Mouse (Mus musculus) heart, postnatal 4 days (tissue): ENCODE data around the gene Cdk2ap2. TPM values are rescaled to one million over a fixed set of nuclear protein-coding genes. Genes with fewer than 3 reads are reported as not detected.
A peak's percentile ranks its signal among the peaks of the same experiment; 100 is the strongest.
"Not testable (repeated sequence)": the region's sequence is repeated elsewhere in the genome, so short reads cannot be mapped to it uniquely, and the experiment has no call there.

ENCODE experiments used
- DNase-seq: peaks from one replicate; pipeline ENCODE4 v3.0.0; 2021
- total RNA-seq, 2 experiments: library from RNA; stranded (reverse); gene quantifications; 2 replicates each; pipeline ENCODE4 v1.2.3; 2021

The Cdk2ap2 gene
- total RNA-seq, 2 experiments from 2014 or later = 22.4 to 23.6 TPM

DNA sequence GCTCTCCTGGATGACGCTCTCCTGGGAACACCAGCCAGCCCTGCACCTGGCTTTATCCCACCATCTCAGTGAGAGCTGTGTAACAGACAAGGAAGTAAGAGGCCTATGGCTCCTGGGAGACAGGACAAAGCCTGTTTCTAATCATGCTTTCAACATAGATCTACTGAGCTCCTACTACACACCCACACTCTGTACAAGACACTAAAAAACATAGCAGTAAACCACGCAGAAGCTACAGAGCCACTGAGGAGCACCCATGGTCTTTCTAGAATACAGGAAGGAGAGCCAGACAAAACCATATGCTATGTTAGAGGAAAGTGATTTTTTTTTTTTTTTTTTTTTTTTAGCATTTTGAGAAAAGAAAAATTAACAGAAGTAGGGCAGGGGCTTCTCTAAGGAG, 21.4 kb downstream of the Cdk2ap2 start:
- no peak for DNase-seq

DNA sequence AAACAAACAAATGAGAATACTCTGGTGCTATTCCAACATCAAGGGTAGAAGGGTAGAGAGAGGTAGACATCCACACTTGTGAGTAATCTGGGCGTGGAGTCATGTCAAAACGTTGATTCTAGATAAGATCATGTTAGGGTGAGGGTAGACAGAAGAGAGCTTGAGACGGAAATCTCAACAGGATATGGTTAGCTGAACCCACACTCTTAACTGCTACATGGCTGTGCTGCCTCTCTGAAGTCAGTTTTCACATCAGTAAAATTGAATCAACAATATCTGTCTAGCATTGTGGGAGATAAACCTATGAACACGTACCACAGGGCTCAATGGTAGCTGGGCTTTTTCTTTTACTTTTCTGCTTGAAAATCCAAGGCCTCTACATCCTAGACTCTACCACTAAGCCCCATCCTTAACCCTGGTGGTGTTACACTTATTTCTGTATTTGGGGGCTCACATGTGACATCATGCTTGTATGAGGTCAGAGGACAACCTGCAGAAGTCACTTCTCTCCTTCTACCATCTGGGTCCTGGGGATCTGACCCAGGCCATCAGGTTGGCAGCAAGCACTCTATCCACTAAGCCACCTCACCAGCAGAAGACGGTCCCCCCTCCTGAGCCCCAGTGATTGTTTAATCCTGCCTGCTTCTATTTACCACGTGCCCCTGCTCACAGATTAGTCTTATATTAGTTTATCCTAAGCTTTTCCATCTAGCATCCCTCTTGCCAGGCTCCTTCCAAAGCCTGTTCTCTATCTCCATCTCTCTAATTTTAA, 22.9 kb downstream of the Cdk2ap2 start:
- DNase-seq = no peak

DNA sequence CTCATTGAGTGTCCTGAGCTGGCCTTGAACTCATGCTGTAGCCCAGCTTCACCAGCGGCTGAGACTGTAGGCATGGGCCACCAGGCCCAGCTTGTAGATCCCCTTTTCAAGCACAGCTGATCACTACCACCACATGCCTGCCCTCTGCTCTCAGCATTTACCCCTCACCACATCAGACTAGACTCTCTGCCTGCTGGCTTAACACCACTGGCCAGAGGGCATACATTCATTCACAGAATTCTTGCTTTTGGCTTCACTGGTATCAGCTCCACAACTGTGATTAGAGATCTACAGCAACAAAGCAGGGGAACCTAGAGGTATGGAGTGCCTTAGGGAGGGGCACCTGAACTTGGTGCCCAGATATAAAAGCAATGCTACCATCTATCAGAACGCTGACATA, 23.5 kb downstream of the Cdk2ap2 start:
- no peak for DNase-seq

DNA sequence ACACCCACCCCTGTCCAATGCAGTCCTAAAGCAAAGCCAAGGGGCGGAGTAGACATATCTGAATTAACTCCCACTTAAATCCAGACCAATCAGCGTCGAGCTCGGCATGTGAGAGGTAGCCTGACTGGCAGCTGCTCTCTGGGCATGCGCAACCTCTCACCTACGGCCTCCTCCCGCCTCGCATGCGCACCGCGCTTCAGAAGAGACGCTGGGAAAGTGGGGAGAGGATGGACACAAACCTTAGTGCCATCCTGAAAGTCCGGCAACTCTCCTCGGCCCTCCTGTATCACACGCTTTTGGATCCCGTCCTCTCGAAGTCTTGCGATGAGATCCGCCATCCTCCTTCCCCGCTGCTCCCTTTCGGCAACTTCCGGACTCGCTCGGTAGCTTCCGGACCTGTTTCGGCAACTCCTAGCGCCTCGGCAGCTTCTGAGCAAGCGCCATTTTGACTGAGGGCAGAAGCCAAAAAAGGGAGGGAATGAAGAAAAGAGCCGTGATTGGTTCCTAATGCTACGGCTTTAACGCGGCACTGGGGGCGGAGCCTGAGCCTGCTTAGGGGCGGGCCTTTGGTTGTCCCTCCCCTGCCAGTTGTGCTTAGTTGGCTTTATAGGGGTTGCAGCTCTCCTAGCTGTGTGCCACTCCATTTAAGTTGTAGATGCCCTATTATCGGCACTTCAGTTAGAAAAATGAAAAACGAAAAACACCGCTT, 24.3 kb downstream of the Cdk2ap2 start:
- DNase-seq = peak; percentile 99

DNA sequence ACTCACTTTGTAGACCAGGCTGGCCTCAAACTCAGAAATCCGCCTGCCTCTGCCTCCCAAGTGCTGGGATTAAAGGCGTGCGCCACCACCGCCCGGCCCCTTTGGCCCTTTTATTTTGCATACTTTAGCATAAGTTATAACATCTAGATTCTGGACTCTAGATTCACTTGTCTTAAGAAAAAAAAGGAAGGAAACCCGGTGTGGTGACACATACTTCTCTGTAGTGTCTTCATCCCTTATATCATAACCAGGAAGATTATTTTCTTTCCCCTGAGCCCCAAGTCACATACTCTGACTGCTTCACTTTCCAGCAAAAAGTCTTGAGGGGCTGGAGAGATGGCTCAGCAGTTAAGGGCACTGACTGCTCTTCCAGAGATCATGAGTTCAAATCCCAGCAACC, 24.9 kb downstream of the Cdk2ap2 start:
- DNase-seq = not testable (repeated sequence)

DNA sequence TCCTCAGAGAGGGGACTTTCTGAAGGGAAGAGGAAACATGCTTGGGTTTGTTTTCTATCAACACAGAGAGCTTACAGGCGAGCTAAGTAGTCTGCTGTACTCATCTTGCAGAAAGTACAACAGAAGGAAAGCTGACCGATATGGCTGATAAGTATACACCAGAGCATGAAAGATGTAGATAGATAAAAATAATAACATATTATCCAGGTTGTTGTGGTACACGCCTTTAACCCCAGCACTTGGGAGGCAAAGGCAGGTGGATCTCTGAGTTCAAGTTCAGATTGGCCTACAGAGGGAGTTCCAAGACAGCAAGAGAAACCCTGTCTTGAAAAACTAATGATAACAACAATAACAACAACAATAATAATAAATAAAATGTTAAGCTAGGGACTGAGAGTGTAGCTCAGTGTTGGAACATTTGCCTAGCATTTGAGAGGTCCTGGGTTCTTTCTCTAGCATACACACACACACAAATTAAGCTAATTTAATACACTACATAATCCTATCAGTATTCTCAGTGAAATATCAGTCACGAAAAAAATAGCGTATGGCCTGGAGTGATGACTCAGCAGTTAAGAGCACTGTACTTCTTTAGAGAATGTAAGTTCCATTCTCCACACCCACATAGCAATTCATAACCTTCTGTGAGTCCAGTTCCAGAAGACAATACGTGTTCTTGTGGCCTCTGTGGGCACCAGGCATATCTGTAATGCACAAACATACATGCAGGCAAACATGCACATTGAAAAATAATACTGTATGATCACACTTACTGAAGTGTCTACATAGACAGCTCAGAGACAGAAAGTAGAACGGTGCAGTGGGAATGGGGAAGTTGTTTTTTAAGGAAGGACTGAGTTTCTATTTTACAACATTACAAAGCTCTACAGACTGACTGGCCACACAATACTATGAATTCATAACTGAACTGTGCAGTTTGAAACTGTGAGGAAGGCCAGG, 25.7 kb downstream of the Cdk2ap2 start:
- DNase-seq = no peak

DNA sequence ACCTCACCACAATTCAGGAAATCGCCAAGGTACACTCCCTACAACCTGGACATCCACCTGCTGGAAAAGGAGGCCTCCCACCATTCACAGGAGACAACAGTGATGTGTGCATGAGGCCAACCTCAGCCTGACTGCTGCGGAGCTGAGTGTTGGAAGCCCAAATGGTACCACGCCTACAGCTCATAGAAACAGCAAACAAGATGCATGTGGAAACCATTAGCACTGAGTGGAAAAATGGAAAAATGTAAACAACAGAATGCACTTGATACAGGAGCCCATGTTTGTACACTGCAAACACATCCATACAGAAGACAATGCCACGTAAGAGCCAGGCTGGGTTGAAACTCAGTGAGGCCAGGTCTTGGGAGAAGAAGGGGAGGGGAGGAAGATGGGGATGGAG, 27.4 kb downstream of the Cdk2ap2 start:
- no peak for DNase-seq

DNA sequence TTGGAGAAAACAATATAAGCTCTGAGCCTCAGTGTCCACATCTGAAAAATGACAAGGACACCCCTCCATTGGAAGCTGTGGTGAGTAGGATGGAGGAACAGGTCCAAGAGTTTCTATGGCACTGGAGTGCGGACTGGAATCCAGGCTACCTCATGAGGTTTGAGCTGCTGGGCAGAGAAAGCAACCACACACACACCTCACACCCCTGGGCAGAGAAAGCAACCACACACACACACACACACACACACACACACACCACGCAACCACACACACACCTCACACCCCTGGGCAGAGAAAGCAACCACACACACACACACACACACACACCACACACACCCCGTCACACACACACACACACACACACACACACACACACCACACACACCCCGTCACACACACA, 28.3 kb downstream of the Cdk2ap2 start:
- not testable (repeated sequence) for DNase-seq

DNA sequence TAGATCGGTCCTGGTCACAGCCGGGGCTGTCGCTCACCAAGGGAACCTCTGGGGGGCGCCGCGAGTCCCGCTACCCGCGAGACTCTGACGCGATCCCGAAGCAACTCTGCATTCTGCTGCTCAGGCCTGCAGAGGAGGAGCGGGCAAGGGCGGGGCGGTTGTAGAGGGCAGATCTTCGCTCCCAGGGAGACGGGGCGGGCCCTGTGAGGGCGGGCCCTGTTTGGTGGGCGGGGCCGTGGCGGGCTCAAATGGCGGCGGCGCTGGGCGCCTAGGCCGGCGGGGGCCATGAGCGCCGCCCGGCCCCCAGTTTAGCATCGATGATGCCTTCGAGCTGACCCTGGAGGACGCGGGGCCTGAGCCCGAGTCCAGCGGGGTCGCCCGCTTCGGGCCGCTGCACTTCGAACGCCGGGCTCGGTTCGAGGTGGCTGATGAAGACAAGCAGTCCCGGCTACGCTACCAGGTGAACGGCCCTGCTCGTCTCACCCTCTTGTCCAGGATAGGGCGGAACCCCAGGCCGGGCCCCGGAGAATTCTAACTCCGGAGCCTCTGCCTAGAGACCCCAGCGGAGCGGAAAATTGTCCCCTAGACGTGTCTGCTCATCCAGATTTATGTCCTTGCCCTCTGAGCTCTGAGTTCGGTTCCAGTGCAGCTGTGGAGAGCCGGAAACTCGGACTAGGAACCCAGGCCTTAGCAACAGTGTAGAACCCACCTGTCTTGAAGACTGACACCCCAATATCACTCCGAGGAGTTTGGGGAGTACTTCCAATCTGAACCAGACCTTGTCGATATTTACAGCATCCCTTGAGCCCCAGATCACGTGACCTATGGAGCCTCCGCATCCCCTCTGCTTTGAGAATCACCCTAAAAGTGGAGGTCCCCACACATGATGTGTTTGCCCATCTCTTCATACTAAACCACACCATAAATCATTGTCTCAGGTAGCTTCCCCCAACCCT, 29.0 kb downstream of the Cdk2ap2 start, which contains the start of gene Aip:
TSS of gene Aip (minus strand) at position 118 of the 956 bp plus-strand sequence.
- DNase-seq = peak; percentile 99

DNA sequence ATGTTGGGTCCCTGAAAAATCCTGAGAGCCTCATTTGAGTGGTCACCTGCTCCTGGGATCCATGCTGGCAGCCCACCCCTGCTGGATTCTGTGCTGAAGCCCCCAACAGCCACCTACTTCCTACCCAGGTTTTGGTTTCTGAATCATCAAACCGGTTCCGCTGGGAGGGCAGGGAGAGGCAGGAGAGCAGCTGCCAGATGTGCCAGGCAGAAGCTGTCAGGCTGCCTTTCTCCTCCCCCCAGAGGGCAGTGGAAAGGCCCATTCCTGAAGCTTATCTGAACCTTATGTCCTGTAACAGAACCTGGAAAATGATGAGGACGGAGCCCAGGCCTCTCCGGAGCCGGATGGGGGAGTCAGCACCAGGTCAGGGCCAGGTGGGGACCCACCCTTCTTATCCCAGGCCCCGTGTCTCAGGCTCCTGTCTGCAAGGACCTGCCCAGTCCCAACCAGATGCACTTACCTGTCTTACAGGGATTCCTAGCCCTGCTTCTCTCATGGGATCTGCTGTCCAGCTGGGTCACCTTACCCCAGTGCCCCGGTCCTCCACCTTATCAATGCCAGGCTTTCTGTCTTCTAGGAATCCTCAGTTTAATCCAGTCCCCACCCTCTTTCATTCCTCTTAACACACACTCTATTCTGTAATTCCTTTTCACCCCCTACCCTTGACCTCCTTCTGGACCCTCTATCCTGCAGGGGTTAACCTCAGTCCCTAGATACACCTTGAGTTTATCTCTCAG, 29.9 kb downstream of the Cdk2ap2 start:
- DNase-seq = no peak

DNA sequence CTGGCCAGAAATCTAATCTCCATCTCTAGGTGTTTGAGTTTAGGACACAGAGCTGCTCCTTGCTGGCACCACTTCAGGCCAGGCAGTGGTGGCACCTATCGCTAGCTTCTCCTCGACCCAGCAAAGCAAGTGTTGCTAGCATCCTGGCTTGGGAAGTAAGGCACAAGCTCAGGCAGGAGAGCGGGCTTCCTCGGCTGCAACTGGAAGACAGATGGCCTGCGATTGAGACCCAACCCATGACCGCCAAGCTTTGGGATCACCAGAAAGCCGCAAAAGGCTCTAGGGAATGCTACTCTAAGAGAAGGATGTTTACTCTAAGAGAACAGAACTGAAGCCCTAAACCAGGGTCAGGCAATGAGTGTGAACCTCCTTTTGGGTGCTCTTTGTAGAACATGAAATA, 32.5 kb downstream of the Cdk2ap2 start:
- DNase-seq = no peak

DNA sequence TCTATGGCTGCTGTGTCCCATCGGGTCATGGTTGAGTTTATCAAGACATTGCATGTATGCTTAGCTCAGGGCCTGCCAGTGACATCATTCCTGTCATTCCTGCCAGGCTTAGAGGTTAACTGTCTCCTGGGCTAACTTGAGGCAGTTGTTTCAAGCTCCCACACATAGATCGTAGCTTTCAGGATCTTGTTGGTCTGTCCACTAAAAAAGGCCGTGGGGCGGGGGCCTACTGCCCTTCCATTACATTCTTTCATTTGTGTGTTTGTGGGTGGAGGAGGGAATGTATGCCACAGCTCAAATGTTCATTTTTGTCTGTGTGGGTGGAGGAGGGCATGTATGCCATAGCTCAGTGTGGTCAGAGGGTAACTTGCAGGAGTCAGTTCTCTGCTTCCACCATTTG, 33.1 kb downstream of the Cdk2ap2 start:
- no peak for DNase-seq

DNA sequence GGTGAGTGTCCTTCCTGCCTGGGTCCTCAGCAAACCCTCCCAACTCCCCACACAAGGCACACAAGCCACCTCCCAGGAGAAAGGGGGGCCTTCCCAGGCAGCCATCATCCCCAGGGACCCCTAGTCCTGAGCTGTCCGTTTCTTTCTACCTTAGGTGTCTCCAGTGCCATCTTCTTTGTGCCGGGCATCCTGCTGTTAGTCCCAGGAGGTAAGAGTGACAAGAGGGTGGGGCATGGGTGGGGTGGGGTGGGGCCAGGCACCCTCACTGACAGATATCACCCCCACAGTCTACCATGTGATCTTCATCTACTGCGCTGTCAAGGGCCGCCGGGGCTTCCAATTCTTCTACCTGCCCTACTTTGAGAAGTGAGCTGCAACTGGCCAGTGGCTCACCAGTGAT, 34.1 kb downstream of the Cdk2ap2 start:
- DNase-seq = no peak

DNA sequence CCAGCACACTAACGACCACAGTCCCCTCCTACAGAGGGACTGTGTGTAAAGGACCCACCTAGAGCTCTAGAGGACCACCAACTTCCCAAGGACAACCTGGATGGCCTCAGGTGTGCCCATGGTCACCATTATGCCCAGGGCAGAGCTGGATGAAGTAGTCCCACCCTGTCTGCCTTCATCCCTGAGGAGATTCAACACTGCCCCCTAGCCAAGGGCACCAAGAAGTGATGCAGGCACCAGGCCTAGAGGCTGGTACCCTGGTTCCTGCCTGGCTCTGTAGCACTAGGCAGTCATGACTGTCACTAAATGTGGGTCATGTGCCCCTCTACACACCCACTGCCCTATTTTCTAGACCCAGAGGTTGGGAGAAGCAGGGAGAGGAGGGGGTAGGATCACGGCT, 34.8 kb downstream of the Cdk2ap2 start:
- no peak for DNase-seq

DNA sequence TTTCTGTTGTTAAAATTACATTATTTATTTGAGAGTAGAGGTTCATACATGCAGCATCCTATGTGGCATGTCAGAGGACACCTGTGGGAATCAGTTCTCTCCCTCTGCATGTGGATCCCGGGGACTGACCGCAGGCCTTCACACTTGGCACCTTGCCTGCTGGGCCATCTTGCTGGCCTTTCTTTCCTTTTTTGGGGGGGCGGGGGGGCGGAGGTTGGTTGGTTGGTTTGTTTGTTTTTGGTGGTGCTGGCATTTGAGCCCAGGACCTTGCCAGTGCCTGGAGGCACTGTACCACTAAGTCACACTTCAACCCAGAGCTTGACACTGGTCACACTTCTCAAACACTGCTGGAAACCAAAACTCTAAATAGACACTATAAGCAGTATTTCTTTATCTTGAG, 37.4 kb downstream of the Cdk2ap2 start:
- no peak for DNase-seq

DNA sequence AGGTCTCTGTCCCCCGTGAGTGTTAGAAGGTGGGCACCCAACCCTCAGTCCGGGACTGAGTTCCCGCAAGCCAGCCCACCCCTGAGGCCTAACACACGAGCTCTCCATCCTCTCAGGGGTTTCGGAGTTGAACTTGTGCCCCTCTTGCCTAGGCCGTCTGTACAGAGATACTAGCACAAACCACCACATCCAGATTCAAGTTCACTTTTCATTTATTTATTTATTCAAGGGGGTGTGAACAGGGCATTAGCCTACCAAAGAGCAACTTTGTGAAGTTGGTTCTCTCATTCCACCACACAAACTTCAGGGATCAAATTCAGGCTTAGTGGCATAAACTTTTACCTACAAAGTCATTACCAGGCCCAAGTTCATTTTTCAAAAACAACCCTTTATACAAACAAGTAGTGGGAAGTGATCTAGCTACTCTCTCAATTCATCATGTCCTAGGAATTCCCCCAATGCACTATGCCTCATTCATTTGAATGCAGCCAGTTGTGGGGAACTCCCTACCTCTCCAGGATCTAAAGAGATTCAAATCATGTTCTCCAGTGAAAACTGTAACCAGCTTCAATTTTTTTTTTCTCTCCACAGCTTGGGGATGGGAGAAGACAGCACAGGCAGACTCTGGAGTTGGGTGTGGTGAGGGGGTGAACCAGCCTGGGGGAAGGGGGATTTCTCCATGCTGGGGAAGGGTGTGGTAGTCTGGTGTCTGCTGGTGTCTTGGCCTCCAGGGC, 38.4 kb downstream of the Cdk2ap2 start:
- not testable (repeated sequence) for DNase-seq

DNA sequence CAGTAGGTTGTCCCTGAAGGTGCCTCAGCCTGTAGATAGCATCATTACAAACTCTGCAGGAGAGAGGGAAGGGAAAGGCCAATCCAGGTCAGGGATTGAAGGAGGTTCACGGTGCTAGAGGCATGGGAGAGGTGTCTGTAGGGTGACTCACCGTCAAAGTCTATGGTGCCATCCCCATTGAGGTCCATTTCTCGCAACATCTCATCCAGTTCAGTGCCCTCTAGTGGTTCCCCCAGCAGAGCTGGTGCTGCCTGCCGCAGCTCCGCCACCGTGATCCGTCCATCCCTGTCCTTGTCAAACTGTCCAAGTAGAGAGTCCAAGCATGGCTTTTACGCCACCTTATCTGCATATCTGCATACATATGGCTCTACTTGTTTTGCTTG, 39.0 kb downstream of the Cdk2ap2 start:
- not testable (repeated sequence) for DNase-seq

DNA sequence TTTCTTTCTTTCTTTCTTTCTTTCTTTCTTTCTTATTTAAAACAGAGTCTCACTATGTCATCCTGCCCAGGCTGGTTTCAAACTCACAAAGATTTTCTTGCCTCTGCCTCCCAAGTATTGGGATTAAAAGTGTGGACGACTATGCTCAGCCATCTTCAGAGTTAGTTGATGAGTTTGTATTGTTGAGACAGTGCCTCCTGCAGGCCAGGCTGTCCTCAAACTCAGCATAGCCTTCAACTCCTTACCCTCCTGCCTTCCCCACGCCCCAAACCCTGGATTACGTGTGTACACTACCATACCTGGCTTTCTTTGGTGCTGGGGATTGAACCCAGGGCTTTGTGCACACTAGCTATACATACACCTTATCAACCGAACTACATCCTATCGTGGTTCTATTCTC, 39.5 kb downstream of the Cdk2ap2 start:
- no peak for DNase-seq

DNA sequence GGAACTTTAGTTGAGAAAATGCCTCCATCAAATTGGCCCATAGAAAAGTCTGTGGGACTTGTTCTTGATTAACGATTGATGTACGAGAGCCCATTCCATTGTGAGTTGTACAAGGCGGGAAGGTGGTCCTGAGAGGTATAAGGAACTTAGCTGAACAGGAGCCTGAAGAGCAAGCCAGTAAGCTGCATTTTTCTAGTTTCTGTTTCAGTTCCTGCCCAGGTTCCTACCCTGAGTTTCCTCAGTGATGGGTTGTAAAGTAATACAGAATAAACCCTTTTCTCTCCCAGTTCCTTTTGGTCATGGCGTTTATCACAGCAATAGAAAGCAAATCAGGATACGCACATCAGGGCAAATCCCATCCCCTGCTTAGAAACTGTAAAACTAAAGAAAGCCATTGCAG, 40.9 kb downstream of the Cdk2ap2 start:
- DNase-seq = no peak

DNA sequence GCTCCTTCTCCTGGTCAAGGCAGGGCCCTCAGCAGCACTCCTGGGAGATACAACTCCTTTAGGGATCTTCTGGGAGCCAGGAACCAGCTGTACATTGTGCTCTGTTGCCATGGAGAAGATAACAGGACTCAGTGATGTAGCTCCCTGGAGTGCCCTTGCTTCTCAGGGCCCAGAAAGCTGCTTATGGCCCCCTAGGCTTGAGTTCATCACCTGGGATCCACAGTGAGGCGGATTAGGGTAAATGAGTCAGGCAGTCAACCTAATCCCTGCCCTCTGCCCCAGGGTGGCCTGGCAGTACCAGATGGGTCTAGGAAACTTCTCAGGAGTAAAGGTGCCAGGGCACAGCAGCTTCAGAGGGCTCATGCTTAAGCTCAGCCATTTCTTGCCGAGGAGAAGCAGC, 42.5 kb downstream of the Cdk2ap2 start, which contains the start of gene Gpr152:
TSS of gene Gpr152 (plus strand) at position 342 of the 400 bp plus-strand sequence.
- no peak for DNase-seq
